Mouse (Mus musculus) fat pad, adult 2 months (tissue): ENCODE measurements at regions not wholly inside any gene's neighbourhood (a gene's known extent, or its start where the extent isn't known, plus 50 kb on each side); places are given as distances from the start of the nearest gene placed in this dataset.

ENCODE experiments used
- DNase-seq: peaks from one replicate; pipeline ENCODE4 v3.0.0-alpha.2; 2011; ENCODE audit warnings: low read depth, low spot score; ENCODE audit errors: extremely low read depth

- no peak for DNase-seq
Measured at GRCm38 (mm10) chr11:20460501-20460921, 82.5 kb upstream of the Sertad2 start.

GRCm38 (mm10) chr11:20462076-20462475, 81.0 kb upstream of the Sertad2 start:
- no peak for DNase-seq

DNA sequence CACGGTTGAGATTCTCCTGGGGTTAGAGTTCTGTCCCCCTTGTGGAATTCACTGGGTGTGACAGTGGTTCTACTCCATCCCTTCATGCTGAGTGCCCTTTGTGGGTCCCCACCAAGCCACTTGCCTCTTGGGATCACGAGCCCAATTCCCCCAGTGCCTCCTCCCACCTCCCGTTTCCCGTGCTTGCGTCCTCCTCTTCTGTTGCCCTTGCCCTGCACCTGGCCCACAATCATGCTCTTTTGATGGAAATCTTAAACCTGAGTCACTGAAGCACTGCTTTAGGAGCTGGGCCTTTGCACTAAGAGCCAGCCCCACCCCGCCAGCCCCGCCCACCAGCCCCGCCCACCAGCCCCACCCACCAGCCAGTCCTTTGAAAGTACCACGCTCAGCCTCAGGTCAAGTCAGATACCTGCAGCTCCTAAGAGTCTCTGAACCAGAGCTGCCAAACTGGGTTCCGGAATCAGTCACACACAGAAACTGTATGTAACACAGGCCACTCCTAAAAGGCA, 79.8 kb upstream of the Sertad2 start:
- DNase-seq: no peak

DNA sequence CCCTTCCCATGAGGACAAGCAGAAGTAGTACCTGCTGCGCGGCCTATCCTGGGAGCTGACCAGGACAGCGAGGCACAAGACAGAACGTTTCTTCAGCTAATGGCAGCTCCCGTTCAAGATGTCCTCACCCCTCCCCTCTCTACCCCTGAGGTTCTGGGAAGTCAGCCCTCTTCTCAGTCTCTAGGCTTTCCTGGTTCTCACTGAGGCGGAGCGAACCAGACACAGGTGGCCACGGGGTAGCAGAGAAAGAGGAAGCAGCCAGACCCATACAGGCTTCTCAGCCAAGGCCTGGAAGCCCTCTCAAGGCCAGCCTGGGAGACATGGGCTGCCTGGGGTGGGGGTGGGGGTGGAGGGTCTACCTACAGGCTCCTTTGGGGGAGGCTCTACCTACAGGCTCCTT, 78.5 kb upstream of the Sertad2 start:
- no peak for DNase-seq

- DNase-seq: no peak
Measured at GRCm38 (mm10) chr11:20466591-20466990, 76.5 kb upstream of the Sertad2 start.

DNA sequence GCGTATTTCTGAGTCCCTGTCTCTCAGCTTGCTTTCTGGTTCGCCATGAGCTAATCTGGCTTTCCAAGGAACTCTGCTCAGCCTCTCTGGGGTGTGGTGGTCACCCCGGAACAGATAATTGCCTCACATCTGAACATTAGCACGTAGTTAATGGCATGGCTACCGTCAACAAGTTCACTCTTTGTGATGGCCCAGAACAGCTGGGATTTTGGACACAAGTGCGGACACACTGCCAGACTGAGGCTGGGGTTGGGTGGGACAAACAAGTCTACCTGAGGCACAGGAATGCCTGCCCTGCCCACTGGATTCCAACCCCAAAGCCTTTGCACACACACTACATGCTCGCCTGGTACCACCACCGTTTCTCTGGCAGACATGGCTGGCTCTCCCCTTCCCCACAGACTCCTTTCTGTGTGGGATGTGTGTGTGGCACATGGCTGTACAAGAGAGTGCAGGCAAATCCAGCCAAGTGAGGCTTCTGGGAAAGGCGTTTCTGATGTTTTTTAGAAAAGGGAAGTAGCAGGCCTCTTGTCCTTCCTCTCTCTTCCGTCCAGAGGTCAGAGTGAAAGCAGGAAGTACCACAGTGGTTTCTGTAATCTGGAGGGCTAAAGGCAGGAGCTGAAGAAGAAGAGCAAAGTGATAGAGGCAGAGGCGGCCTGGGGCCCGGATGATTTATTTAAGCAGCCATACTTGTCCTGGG, 74.6 kb upstream of the Sertad2 start:
- no peak for DNase-seq

- no peak for DNase-seq
Measured at GRCm38 (mm10) chr11:20469368-20469767, 73.7 kb upstream of the Sertad2 start.

DNA sequence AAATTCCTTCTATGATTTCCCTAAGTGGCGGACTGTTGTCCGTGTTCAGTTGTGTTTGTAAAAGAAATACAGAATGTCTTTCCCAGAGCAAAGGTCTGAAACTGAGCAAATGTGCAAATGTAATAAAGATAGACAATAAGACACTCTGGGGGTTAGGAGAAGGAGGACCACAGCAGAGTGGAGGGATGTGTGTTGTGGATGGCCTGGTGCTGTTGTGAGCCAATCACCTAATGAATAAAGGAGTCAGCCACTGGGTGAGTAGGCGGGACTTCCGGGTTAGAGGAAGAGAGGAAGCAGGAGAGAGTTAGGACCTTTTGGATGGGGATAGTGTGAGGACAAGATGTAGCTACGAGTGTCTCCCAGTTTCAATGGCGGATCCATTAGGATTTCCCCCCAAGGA, 72.7 kb upstream of the Sertad2 start:
- DNase-seq: no peak

GRCm38 (mm10) chr11:20472336-20472735, 70.7 kb upstream of the Sertad2 start:
- no peak for DNase-seq

- DNase-seq: no peak
Measured at GRCm38 (mm10) chr11:20475629-20476028, 67.4 kb upstream of the Sertad2 start.

- DNase-seq: no peak
Measured at GRCm38 (mm10) chr11:20476494-20476893, 66.6 kb upstream of the Sertad2 start.

DNA sequence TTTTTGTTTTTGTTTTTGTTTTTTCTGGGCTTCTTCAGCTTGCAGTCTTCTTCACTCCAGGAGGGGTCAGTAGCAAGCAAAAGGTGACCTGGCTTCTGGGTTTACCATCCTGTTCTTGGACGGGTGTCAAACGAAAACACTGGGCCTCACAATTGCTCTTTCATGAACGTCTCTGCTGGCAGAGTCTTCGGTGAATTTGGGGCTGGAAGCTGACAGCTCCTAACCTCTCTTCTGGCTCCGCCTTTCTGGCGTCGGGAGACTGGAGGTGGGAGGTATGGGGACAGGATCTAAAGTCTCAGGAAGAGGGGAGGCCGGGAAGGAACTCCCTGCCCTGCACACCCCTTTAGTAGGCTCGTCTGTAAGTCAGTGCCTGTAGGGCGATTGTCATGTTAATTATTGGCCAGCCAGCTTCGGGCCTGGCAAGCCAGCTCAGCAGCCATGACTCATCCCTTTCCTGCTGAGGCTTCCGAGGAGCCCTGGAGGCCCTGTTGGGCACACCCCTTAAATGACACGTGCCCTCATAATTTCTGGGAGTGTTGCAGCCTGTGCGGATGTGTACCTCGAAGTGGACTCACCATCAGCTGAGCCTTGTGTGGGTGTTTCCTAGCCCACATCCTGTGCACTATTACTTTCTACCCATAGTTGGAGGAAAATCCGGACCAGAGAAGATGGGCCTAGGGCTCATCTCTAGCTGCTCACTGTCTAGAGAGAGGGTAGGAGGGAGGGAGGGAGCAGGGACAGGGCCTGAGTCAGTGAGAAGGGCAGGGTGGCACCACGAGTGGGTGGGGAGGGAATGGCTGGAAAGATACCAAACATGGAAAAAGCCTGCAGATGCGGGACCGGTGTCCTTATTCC, 65.6 kb upstream of the Sertad2 start:
- DNase-seq: peak; percentile 78

DNA sequence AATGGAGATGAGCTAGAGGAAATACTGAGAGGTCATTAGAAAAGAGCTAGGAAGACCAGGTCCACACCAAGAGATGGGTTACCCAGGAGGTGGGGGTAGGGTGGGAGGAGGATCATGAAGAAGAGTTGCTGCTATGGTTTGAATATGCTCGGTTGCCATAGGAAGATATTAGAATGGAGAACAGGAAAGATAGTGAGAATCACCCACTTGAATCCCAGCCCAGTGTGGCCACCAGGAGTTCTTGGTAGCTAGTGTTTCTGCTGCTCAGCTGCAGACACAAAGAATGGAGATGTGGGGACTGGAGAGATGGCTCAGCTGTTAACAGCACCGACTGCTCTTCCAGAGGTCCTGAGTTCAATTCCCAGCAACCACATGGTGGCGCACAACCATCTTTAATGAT, 62.4 kb upstream of the Sertad2 start:
- DNase-seq: no peak

DNA sequence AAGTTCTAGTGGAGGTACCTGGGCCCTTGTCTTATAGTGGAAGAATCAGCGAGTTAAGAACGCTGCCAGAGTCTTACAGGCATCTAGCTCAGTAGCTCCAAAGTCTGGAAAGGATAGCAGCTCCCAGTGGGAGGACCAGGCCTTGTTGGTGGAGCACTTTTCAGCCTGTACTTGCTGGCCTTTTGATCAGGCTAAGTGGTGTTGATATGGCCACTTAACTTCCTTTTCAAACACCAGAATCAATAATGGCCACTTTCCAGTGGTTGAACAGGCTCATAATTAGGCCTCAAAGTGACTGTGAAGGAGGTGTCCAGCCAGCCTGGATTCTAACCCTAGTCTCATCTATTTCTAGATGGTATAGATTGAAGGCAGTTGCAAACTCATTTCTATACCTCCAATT, 57.7 kb upstream of the Sertad2 start:
- DNase-seq: no peak
